Mouse (Mus musculus) bone marrow, adult 2 months (tissue): ENCODE measurements around the gene Rnf10.

Experiments
- CTCF ChIP-seq: fragments of 200-500 bp; IDR thresholded peaks from 2 replicates; pipeline ENCODE4 v1.5.1; 2011; ENCODE audit warnings: low read length, control low read depth; ENCODE audit not compliant: control insufficient read depth, insufficient read depth
- POLR2A ChIP-seq: fragments of 200-500 bp; IDR thresholded peaks from 2 replicates; pipeline ENCODE4 v1.6.1; 2011; ENCODE audit warnings: low read depth, mild to moderate bottlenecking, control low read depth, low read length, borderline replicate concordance; ENCODE audit not compliant: control insufficient read depth

- TF ChIP-seq POLR2A (no peak), CTCF (no peak)
These were observed 78.0 kb downstream of the Rnf10 start for GRCm38 (mm10) chr5:115194626-115195221.
